Comparison of ENCODE assay signal across 8 mouse cellular contexts in the genomic region with DNA sequence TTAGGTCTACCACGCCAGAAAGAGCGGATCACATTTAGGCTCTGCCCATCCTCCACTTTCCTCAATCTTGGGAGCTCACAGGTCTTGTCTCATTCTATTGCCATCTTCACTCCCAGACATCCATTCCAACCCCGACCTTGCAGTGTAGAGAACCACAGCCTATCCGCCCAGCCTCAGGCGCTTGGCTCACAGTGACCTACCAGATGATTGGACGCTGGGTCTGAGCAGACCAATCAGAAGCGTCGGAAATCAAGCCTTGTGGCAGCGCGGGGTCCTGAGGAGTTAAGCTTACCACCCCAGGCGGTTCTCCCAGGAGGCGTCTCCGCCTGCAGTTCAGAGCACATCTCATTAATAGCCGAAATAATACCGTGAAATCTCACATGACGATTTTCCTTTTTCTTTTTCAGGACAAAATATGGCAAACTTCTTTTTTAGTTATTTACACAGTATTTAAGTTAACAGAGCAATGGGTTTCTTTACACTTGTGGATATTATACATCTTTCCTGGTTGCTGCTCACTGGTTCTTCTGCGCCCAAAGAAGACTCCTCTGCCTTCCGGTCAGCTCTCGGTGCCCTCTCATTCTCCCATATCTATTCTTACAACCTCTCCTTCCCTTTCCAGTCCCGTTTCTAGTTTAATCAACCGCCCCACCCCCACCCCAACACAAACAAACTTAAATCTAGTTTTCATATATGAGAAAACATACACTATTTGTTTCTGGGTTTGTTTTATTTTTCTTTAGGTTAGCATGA. TPM values are rescaled to one million over a fixed set of nuclear protein-coding genes. Genes with fewer than 3 reads are reported as not detected.
DNase-seq lines count a peak whose midpoint lies in the region; ATAC-seq and TF ChIP-seq lines count a peak whose summit lies in the region.

No protein-coding gene starts in this region.

- H3K9ac ChIP-seq in embryonic facial prominence, embryonic 14.5 days (ENCODE audit: low read depth, low read length), result no peak overlapping the region

- TF ChIP-seq POLR2A in thymus, adult 2 months (IDR thresholded peaks at IDR 0.05; ENCODE audit: control insufficient read depth, extremely low read depth, insufficient read depth, low read length, poor library complexity), result no peak

- H3K4me3 ChIP-seq in thymus, adult 2 months (ENCODE audit: control insufficient read depth, insufficient read depth, low read length), result no peak overlapping the region
- 0 out of 2 replicates have a peak overlapping the region, but pooled peaks have one; percentile 3 for H3K4me3 ChIP-seq in embryonic facial prominence, embryonic 14.5 days (ENCODE audit: low read depth, low read length)

- H3K4me2 ChIP-seq in embryonic facial prominence, embryonic 14.5 days (ENCODE audit: low read depth, low read length), result peak overlapping the region; percentile 46

- intact Hi-C loops in heart, postnatal 10 days (cut with DNase I), result no loop called here

- H3K27me3 ChIP-seq in thymus, adult 2 months (ENCODE audit: control insufficient read depth, insufficient read depth, low read length), result no peaks in the 10 kb centered on the region
- no peaks in the 10 kb centered on the region for H3K27me3 ChIP-seq in embryonic facial prominence, embryonic 14.5 days (replicated peaks; ENCODE audit: control insufficient read depth, insufficient read depth, low read length)

- TF ChIP-seq CTCF in thymus, adult 2 months (IDR thresholded peaks at IDR 0.05; ENCODE audit: borderline replicate concordance, control insufficient read depth, extremely low read depth, insufficient read depth, low read length, poor library complexity), result no peak

- no peaks in the 10 kb centered on the region for H3K36me3 ChIP-seq in thymus, adult 2 months (ENCODE audit: control insufficient read depth, insufficient read depth, low read length)
- no peaks in the 10 kb centered on the region for H3K36me3 ChIP-seq in embryonic facial prominence, embryonic 14.5 days (ENCODE audit: control insufficient read depth, insufficient read depth, low read length)

- H3K9me3 ChIP-seq in embryonic facial prominence, embryonic 14.5 days (ENCODE audit: control insufficient read depth, low read length), result no peaks in the 10 kb centered on the region

- no peaks in the 10 kb centered on the region for H3K4me1 ChIP-seq in thymus, adult 2 months (replicated peaks; ENCODE audit: control insufficient read depth, insufficient read depth, low read length)
- peaks cover 5% of the 10 kb centered on the region; the same call in 1 of the 2 replicates for H3K4me1 ChIP-seq in embryonic facial prominence, embryonic 14.5 days (ENCODE audit: control insufficient read depth, insufficient read depth, low read length)

- H3K27ac ChIP-seq in thymus, adult 2 months (ENCODE audit: control insufficient read depth, insufficient read depth, low read length), result no peak overlapping the region
- H3K27ac ChIP-seq in embryonic facial prominence, embryonic 14.5 days (replicated peaks; ENCODE audit: low read depth, low read length), result no peak overlapping the region

- WGBS in thymus, adult 2 months, result 74% methylated on average over 21 of the region's 21 CpGs
- WGBS in embryonic facial prominence, embryonic 14.5 days, result 20% methylated on average over 21 of the region's 21 CpGs

- peak; percentile 25 for DNase-seq in thymus, postnatal 4 days
- no peak for DNase-seq in thymus, adult 2 months
- peak; percentile 87 for DNase-seq in embryonic facial prominence, embryonic 14.5 days (ENCODE audit: low spot score)
- peak; percentile 55 to 58 for DNase-seq in heart, postnatal 10 days
- DNase-seq in layer of hippocampus, postnatal 10 days (ENCODE audit: low spot score in 2 of 2), result peak; percentile 37 to 40
- peak; percentile 21 for DNase-seq in right cerebral cortex, postnatal 4 days
- DNase-seq in urinary bladder, postnatal 10 days (ENCODE audit: low spot score), result no peak

- peak; percentile 93 for ATAC-seq in embryonic facial prominence, embryonic 14.5 days (ENCODE audit: low read depth)
- ATAC-seq in megakaryocyte-erythroid progenitor cell, adult 5-6 weeks (replicated peaks; ENCODE audit: low FRiP score, low TSS enrichment, poor library complexity, severe bottlenecking), result peak; percentile 88

RNA-seq across cellular contexts. Expression of a gene that starts 3.0 kb away (rescaled TPM):
- polyA plus RNA-seq in thymus, adult 2 months (2012; rRNA removed), result not detected in 2 replicates
- polyA plus RNA-seq in embryonic facial prominence, embryonic 14.5 days (2014; fragmentation: Nextera tagmentation; extraction: Ambion mirVana), result 0.31 TPM in 1 of 2 replicates, not detected in the other
- total RNA-seq in heart, postnatal 10 days (2021), result not detected
- not detected for total RNA-seq in layer of hippocampus, postnatal 10 days (2021)
- total RNA-seq in megakaryocyte-erythroid progenitor cell, adult 5-6 weeks (2014; fragmentation: Nextera tagmentation), result not detected in 2 replicates
- total RNA-seq in megakaryocyte-erythroid progenitor cell, adult 5-6 weeks (2017), result not detected in 2 replicates

RNA-seq across cellular contexts. Expression of a gene that starts 9.3 kb away (rescaled TPM):
- 18.2 and 21.2 TPM in 2 replicates for polyA plus RNA-seq in thymus, adult 2 months (2012; rRNA removed)
- polyA plus RNA-seq in embryonic facial prominence, embryonic 14.5 days (2014; fragmentation: Nextera tagmentation; extraction: Ambion mirVana), result 3.2 and 3.5 TPM in 2 replicates
- total RNA-seq in heart, postnatal 10 days (2021), result 100 to 1,000 TPM; 109 to 127 TPM
- total RNA-seq in layer of hippocampus, postnatal 10 days (2021), result 10 to 100 TPM; 47.3 to 51.5 TPM
- total RNA-seq in megakaryocyte-erythroid progenitor cell, adult 5-6 weeks (2014; fragmentation: Nextera tagmentation), result 324 and 695 TPM in 2 replicates
- 1,816 and 2,974 TPM in 2 replicates for total RNA-seq in megakaryocyte-erythroid progenitor cell, adult 5-6 weeks (2017)

RNA-seq across cellular contexts. Expression of a gene that starts 10.6 kb away (rescaled TPM):
- polyA plus RNA-seq in thymus, adult 2 months (2012; rRNA removed), result 348 and 451 TPM in 2 replicates
- 3.7 and 4.9 TPM in 2 replicates for polyA plus RNA-seq in embryonic facial prominence, embryonic 14.5 days (2014; fragmentation: Nextera tagmentation; extraction: Ambion mirVana)
- 100 to 1,000 TPM; 160 to 202 TPM for total RNA-seq in heart, postnatal 10 days (2021)
- total RNA-seq in layer of hippocampus, postnatal 10 days (2021), result 10 to 100 TPM; 68.7 to 70.1 TPM
- 67.8 and 132 TPM in 2 replicates for total RNA-seq in megakaryocyte-erythroid progenitor cell, adult 5-6 weeks (2014; fragmentation: Nextera tagmentation)
- total RNA-seq in megakaryocyte-erythroid progenitor cell, adult 5-6 weeks (2017), result 285 and 495 TPM in 2 replicates

RNA-seq across cellular contexts. Expression of a gene that starts 11.7 kb away (rescaled TPM):
- 295 and 320 TPM in 2 replicates for polyA plus RNA-seq in thymus, adult 2 months (2012; rRNA removed)
- polyA plus RNA-seq in embryonic facial prominence, embryonic 14.5 days (2014; fragmentation: Nextera tagmentation; extraction: Ambion mirVana), result 0.68 and 0.74 TPM in 2 replicates
- total RNA-seq in heart, postnatal 10 days (2021), result 100 to 1,000 TPM; 162 to 177 TPM
- total RNA-seq in layer of hippocampus, postnatal 10 days (2021), result 10 to 100 TPM; 71.9 to 72.7 TPM
- total RNA-seq in megakaryocyte-erythroid progenitor cell, adult 5-6 weeks (2014; fragmentation: Nextera tagmentation), result 58.4 and 68.4 TPM in 2 replicates
- 328 and 432 TPM in 2 replicates for total RNA-seq in megakaryocyte-erythroid progenitor cell, adult 5-6 weeks (2017)

RNA-seq across cellular contexts. Expression of a gene that starts 15.9 kb away (rescaled TPM):
- 101 and 134 TPM in 2 replicates for polyA plus RNA-seq in thymus, adult 2 months (2012; rRNA removed)
- 3.5 and 4.7 TPM in 2 replicates for polyA plus RNA-seq in embryonic facial prominence, embryonic 14.5 days (2014; fragmentation: Nextera tagmentation; extraction: Ambion mirVana)
- total RNA-seq in heart, postnatal 10 days (2021), result 100 to 1,000 TPM; 130 to 151 TPM
- 10 to 100 TPM; 80.9 to 84.6 TPM for total RNA-seq in layer of hippocampus, postnatal 10 days (2021)
- 164 and 186 TPM in 2 replicates for total RNA-seq in megakaryocyte-erythroid progenitor cell, adult 5-6 weeks (2014; fragmentation: Nextera tagmentation)
- 396 and 733 TPM in 2 replicates for total RNA-seq in megakaryocyte-erythroid progenitor cell, adult 5-6 weeks (2017)

Comparison
In these comparisons a context has a peak if more than half of its experiments do, and no peak if none do; other contexts are left out.
1. DNase-seq: peak in thymus, postnatal 4 days (single experiment), embryonic facial prominence, embryonic 14.5 days (single experiment), heart, postnatal 10 days (2 of 2), layer of hippocampus, postnatal 10 days (2 of 2) and right cerebral cortex, postnatal 4 days (single experiment); none in thymus, adult 2 months (single experiment) and urinary bladder, postnatal 10 days (single experiment).